Mouse (Mus musculus) cerebellum, postnatal 14 days (tissue): Measurements from ENCODE around the gene Krtap20-2.
"Not testable (repeated sequence)": the region's sequence is repeated elsewhere in the genome, so short reads cannot be mapped to it uniquely, and the experiment has no call there.

Experiments used
- DNase-seq, 2 experiments: peaks; one replicate each; pipeline ENCODE4 v3.0.0; 2021; ENCODE audit warnings: mixed read lengths in 2 of 2

The Krtap20-2 gene

DNA sequence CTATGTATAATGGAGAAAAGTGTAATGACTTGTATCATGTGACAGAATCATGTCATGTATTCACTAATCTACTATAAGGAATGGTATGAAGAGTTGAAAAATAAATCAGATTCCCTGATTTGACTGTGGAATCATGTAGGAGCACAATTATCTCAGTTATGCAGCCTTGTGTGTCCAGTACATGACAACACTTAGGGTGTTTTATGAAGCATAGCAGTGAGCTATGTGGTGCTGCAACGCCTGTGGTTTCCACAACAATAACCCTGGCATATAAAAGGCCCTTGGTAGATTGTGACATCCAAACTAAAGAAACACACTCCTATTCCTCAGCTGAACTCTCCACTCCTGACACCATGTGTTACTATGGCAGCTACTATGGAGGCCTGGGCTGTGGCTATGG lies at the start of gene Krtap20-2:
Krtap20-2 (plus strand) TSS at position 301 of the 400 bp plus-strand sequence.
- DNase-seq, result no peak

DNA sequence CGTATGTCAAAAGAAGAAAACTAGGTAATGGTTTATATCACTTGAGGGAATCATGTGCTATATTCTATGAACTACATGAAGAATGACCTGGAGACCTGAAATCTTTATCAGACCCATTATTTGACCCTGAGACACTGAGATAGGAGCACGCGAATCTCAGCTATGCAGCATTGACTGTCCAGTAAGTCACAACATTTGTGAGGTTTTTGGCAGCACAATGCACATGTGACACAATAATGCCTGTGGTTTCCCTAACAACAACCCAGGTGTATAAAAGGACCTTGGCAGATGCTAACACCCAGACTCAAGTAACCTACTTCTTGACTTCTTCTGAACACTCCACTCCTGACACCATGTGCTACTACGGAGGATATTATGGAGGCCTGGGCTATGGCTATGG lies 48.0 kb upstream of the Krtap20-2 start, which contains the start of gene Gm9789:
Gm9789 (plus strand) TSS at position 301 of the 400 bp plus-strand sequence.
- DNase-seq, result no peak

- DNase-seq, result not testable (repeated sequence)
These were observed 36.5 kb upstream of the Krtap20-2 start, which contains the start of gene Gm7735 for GRCm38 (mm10) chr16:89169190-89169589. Gene Gm7735, plus strand, starts transcription at chr16:89169490.

GRCm38 (mm10) chr16:89174435-89174834 lies 31.2 kb upstream of the Krtap20-2 start, which contains the start of gene 1110057P08Rik:
Gene 1110057P08Rik, plus strand, starts transcription at chr16:89174735.
- no peak for DNase-seq

DNA sequence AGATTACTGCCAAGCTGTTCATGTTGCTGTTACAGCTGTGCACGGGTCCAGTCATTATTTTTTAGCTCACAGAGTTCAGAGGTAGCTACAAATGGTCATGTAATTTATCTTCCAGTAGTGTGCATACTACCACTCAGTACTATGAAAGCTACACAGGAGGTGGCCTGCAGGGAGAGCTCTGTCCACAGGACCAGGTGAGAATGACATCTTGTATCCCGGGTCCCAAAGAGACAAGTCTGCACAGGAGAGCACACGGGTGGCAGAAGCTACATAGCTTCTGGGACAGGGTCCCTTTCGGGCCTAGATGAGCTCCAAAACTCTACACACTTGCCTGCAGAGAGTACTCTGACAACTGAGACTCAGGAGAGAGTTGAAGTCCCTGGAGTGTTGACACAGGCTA lies 17.0 kb upstream of the Krtap20-2 start:
- DNase-seq, result no peak
